Mouse (Mus musculus): ENCODE measurements around the gene AC109138.7.

Gene AC109138.7

GRCm38 (mm10) chr19:4227894-4228678 is 13.9 kb downstream of the AC109138.7 start:
- TF ChIP-seq NANOG (IDR thresholded peaks at IDR 0.05; ENCODE audit: borderline replicate concordance, low read length) (no peak), CTCF (conservative IDR thresholded peaks at IDR 0.05; ENCODE audit: low read length) (peak; percentile 99)
- Histone ChIP-seq H3K27me3 (ENCODE audit: insufficient read depth, low read length) (peaks cover 13% of the 10 kb centered on the region; the same call in 1 of the 2 replicates), H3K4me1 (replicated peaks; ENCODE audit: low read depth, low read length) (peaks cover 57% of the 10 kb centered on the region), H3K9me3 (ENCODE audit: low read length) (no peaks in the 10 kb centered on the region), H3K36me3 (ENCODE audit: insufficient read depth, low read length) (no peaks in the 10 kb centered on the region), H3K4me3 (replicated peaks; ENCODE audit: low read length) (0 out of 2 replicates have a peak overlapping the region, but pooled peaks have one; percentile 17)

- Histone ChIP-seq H3K36me3 (ENCODE audit: insufficient read depth, low read length) (no peaks in the 10 kb centered on the region), H3K4me1 (replicated peaks; ENCODE audit: low read depth, low read length) (peaks cover 57% of the 10 kb centered on the region), H3K9me3 (ENCODE audit: low read length) (no peaks in the 10 kb centered on the region), H3K27me3 (ENCODE audit: insufficient read depth, low read length) (0 out of 2 replicates have a peak, but pooled peaks cover 13% of the 10 kb centered on the region), H3K4me3 (replicated peaks; ENCODE audit: low read length) (no peak overlapping the region)
- TF ChIP-seq CTCF (conservative IDR thresholded peaks at IDR 0.05; ENCODE audit: low read length) = no peak
- TF ChIP-seq POU5F1 (IDR thresholded peaks at IDR 0.05; ENCODE audit: borderline replicate concordance, low read length) = no peak
- no peak for TF ChIP-seq NANOG (IDR thresholded peaks at IDR 0.05; ENCODE audit: borderline replicate concordance, low read length)
These were observed 14.7 kb downstream of the AC109138.7 start for GRCm38 (mm10) chr19:4228891-4229290.

- Histone ChIP-seq H3K9me3 (ENCODE audit: low read length) (no peaks in the 10 kb centered on the region), H3K27me3 (ENCODE audit: insufficient read depth, low read length) (0 out of 2 replicates have a peak, but pooled peaks cover 13% of the 10 kb centered on the region), H3K4me1 (replicated peaks; ENCODE audit: low read depth, low read length) (peaks cover 57% of the 10 kb centered on the region), H3K4me3 (replicated peaks; ENCODE audit: low read length) (peak overlapping the region; percentile 23; the same call in 1 of the 2 replicates), H3K36me3 (ENCODE audit: insufficient read depth, low read length) (no peaks in the 10 kb centered on the region)
- TF ChIP-seq POU5F1 (IDR thresholded peaks at IDR 0.05; ENCODE audit: borderline replicate concordance, low read length) (no peak), CTCF (conservative IDR thresholded peaks at IDR 0.05; ENCODE audit: low read length) (no peak), NANOG (IDR thresholded peaks at IDR 0.05; ENCODE audit: borderline replicate concordance, low read length) (no peak)
These were observed 15.4 kb downstream of the AC109138.7 start for GRCm38 (mm10) chr19:4229451-4230076.

- peaks cover 57% of the 10 kb centered on the region for H3K4me1 ChIP-seq (replicated peaks; ENCODE audit: low read depth, low read length)
- no peaks in the 10 kb centered on the region for H3K36me3 ChIP-seq (ENCODE audit: insufficient read depth, low read length)
- H3K9me3 ChIP-seq (ENCODE audit: low read length) = no peaks in the 10 kb centered on the region
- H3K4me3 ChIP-seq (replicated peaks; ENCODE audit: low read length) = no peak overlapping the region
- TF ChIP-seq CTCF (conservative IDR thresholded peaks at IDR 0.05; ENCODE audit: low read length) = no peak
- TF ChIP-seq POU5F1 (IDR thresholded peaks at IDR 0.05; ENCODE audit: borderline replicate concordance, low read length) = no peak
- TF ChIP-seq NANOG (IDR thresholded peaks at IDR 0.05; ENCODE audit: borderline replicate concordance, low read length) = no peak
- H3K27me3 ChIP-seq (ENCODE audit: insufficient read depth, low read length) = 0 out of 2 replicates have a peak, but pooled peaks cover 13% of the 10 kb centered on the region
These were observed 16.3 kb downstream of the AC109138.7 start for GRCm38 (mm10) chr19:4230415-4230814.

- peak within 1 kb of the TSS; percentile 80 for H3K4me3 ChIP-seq (replicated peaks; ENCODE audit: low read length)
- H3K36me3 ChIP-seq (ENCODE audit: insufficient read depth, low read length) = no peaks in the 10 kb centered on the region
- TF ChIP-seq CTCF (conservative IDR thresholded peaks at IDR 0.05; ENCODE audit: low read length) = no peak
- TF ChIP-seq POU5F1 (IDR thresholded peaks at IDR 0.05; ENCODE audit: borderline replicate concordance, low read length) = no peak
- no peak for TF ChIP-seq NANOG (IDR thresholded peaks at IDR 0.05; ENCODE audit: borderline replicate concordance, low read length)
- H3K27me3 ChIP-seq (ENCODE audit: insufficient read depth, low read length) = 0 out of 2 replicates have a peak, but pooled peaks cover 13% of the 10 kb centered on the region
- no peaks in the 10 kb centered on the region for H3K9me3 ChIP-seq (ENCODE audit: low read length)
- H3K4me1 ChIP-seq (replicated peaks; ENCODE audit: low read depth, low read length) = peaks cover 64% of the 10 kb centered on the region
These were observed 17.4 kb downstream of the AC109138.7 start, which contains the start of gene Pold4 for GRCm38 (mm10) chr19:4231253-4232185. Pold4 (plus strand) TSS chr19:4231899.

GRCm38 (mm10) chr19:4232186-4232572 is 18.0 kb downstream of the AC109138.7 start:
- H3K27me3 ChIP-seq (ENCODE audit: insufficient read depth, low read length) = 0 out of 2 replicates have a peak, but pooled peaks cover 10% of the 10 kb centered on the region
- H3K9me3 ChIP-seq (ENCODE audit: low read length) = no peaks in the 10 kb centered on the region
- TF ChIP-seq POU5F1 (IDR thresholded peaks at IDR 0.05; ENCODE audit: borderline replicate concordance, low read length) = no peak
- no peak for TF ChIP-seq CTCF (conservative IDR thresholded peaks at IDR 0.05; ENCODE audit: low read length)
- no peak for TF ChIP-seq NANOG (IDR thresholded peaks at IDR 0.05; ENCODE audit: borderline replicate concordance, low read length)
- no peaks in the 10 kb centered on the region for H3K36me3 ChIP-seq (ENCODE audit: insufficient read depth, low read length)
- peaks cover 57% of the 10 kb centered on the region for H3K4me1 ChIP-seq (replicated peaks; ENCODE audit: low read depth, low read length)
- peak overlapping the region; percentile 80 for H3K4me3 ChIP-seq (replicated peaks; ENCODE audit: low read length)

- Histone ChIP-seq H3K9me3 (ENCODE audit: low read length) (no peaks in the 10 kb centered on the region), H3K4me1 (replicated peaks; ENCODE audit: low read depth, low read length) (peaks cover 53% of the 10 kb centered on the region), H3K27me3 (ENCODE audit: insufficient read depth, low read length) (0 out of 2 replicates have a peak, but pooled peaks cover 10% of the 10 kb centered on the region), H3K4me3 (replicated peaks; ENCODE audit: low read length) (peak overlapping the region; percentile 80; the same call in 1 of the 2 replicates), H3K36me3 (ENCODE audit: insufficient read depth, low read length) (no peaks in the 10 kb centered on the region)
- TF ChIP-seq POU5F1 (IDR thresholded peaks at IDR 0.05; ENCODE audit: borderline replicate concordance, low read length) = no peak
- TF ChIP-seq CTCF (conservative IDR thresholded peaks at IDR 0.05; ENCODE audit: low read length) = no peak
These were observed 18.5 kb downstream of the AC109138.7 start for GRCm38 (mm10) chr19:4232651-4233050.

All from E14TG2a.4 (cell line).